Mouse (Mus musculus) myocyte (in vitro differentiated cells): ENCODE results near the gene Acss1. TPM values are rescaled to one million over a fixed set of nuclear protein-coding genes. Genes with fewer than 3 reads are reported as not detected.

ENCODE experiments used
- H3K27me3 ChIP-seq: one replicate; pipeline ENCODE4 v1.6.1; 2011; ENCODE audit not compliant: control insufficient read depth, insufficient read depth, insufficient read length
- H3K36me3 ChIP-seq: one replicate; pipeline ENCODE4 v1.6.1; 2011; ENCODE audit not compliant: control insufficient read depth, insufficient read depth
- H3K4me2 ChIP-seq: one replicate; pipeline ENCODE4 v1.6.1; 2011; ENCODE audit warnings: low read depth, control low read depth
- H3K4me3 ChIP-seq: one replicate; pipeline ENCODE4 v1.5.1; 2011; ENCODE audit warnings: mild to moderate bottlenecking, control low read depth, moderate library complexity
- H3K79me2 ChIP-seq: one replicate; pipeline ENCODE4 v1.6.1; 2011; ENCODE audit not compliant: control insufficient read depth, insufficient read depth
- H3ac ChIP-seq: one replicate; pipeline ENCODE4 v1.6.1; 2011; ENCODE audit not compliant: control insufficient read depth, insufficient read length
- CEBPB ChIP-seq: IDR thresholded peaks from 2 replicates; pipeline ENCODE4 v1.6.1; 2011; ENCODE audit warnings: mild to moderate bottlenecking, moderate library complexity; ENCODE audit not compliant: poor library complexity, insufficient read depth, severe bottlenecking
- E2F4 ChIP-seq: IDR thresholded peaks from one replicate; pipeline ENCODE4 v1.6.1; 2011; ENCODE audit warnings: mild to moderate bottlenecking, control low read depth, moderate library complexity; ENCODE audit not compliant: insufficient read depth
- MAX ChIP-seq: IDR thresholded peaks from one replicate; pipeline ENCODE4 v1.6.1; 2011; ENCODE audit warnings: low read depth, mild to moderate bottlenecking, control low read depth
- MYOD1 ChIP-seq, 3 experiments: IDR thresholded peaks; one replicate each; pipeline ENCODE4 v1.6.1; 2011; ENCODE audit warnings: control low read depth in 2 of 3, low read depth in 2 of 3, mild to moderate bottlenecking in 2 of 3, moderate library complexity in 1 of 3; ENCODE audit not compliant: insufficient read length in 2 of 3, control insufficient read depth in 1 of 3
- MYOG ChIP-seq, 3 experiments: IDR thresholded peaks; one replicate each; pipeline ENCODE4 v1.6.1; 2011; ENCODE audit warnings: control low read depth in 2 of 3, low read depth in 2 of 3, mild to moderate bottlenecking in 2 of 3; ENCODE audit not compliant: insufficient read length in 2 of 3, control insufficient read depth in 1 of 3, insufficient read depth in 1 of 3
- POLR2A ChIP-seq: IDR thresholded peaks from one replicate; pipeline ENCODE4 v1.6.1; 2011; ENCODE audit warnings: low read depth, mild to moderate bottlenecking, control low read depth, moderate library complexity; ENCODE audit not compliant: insufficient read length
- POLR2AphosphoS2 ChIP-seq: IDR thresholded peaks from one replicate; pipeline ENCODE4 v1.6.1; 2011; ENCODE audit warnings: low read depth, control low read depth; ENCODE audit not compliant: insufficient read length
- REST ChIP-seq: IDR thresholded peaks from one replicate; pipeline ENCODE4 v1.6.1; 2011; ENCODE audit warnings: mild to moderate bottlenecking, control low read depth, moderate library complexity; ENCODE audit not compliant: insufficient read depth, insufficient read length
- SRF ChIP-seq: IDR thresholded peaks from one replicate; pipeline ENCODE4 v1.6.1; 2011; ENCODE audit warnings: low read depth; ENCODE audit not compliant: control insufficient read depth, insufficient read length
- TCF12 ChIP-seq: IDR thresholded peaks from one replicate; pipeline ENCODE4 v1.6.1; 2011; ENCODE audit warnings: mild to moderate bottlenecking, control low read depth; ENCODE audit not compliant: poor library complexity, insufficient read depth, severe bottlenecking
- TCF3 ChIP-seq: IDR thresholded peaks from one replicate; pipeline ENCODE4 v1.6.1; 2011; ENCODE audit warnings: low read depth, control low read depth; ENCODE audit not compliant: insufficient read length
- USF1 ChIP-seq: IDR thresholded peaks from one replicate; pipeline ENCODE4 v1.6.1; 2011; ENCODE audit warnings: low read depth, mild to moderate bottlenecking, control low read depth, moderate library complexity
- polyA plus RNA-seq: library from polyadenylated mRNA; unstranded; fragments of >200 nt; fragmentation: generic; extraction: Trizol; gene quantifications from one replicate; pipeline ENCODE4 v1.2.1, GENCODE M21; 2012; ENCODE audit warnings: missing spikeins

Acss1 gene
- polyA plus RNA-seq, 1 experiment = not detected

DNA sequence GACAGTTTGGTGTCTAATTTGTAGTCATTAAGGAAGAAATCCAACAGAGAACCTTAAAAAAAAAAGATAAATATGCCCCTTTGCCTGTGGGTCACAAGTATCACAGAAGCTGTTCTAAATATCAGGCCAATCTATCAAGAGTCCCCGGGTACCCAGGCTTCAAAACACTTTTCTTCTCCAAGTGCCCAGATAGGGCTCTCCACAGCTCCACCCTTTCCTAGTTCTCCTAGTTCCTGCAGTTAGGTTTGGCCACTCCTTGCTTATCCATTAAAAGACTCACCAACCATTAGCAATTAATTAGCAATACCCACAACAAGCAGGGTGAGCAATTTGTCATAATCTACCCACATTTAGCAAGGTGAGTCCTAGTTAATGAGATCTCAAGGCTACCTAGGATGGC, 61.2 kb downstream of the Acss1 start:
- TF ChIP-seq REST = no peak
- TF ChIP-seq USF1 = no peak
- no peak for TF ChIP-seq CEBPB
- no peak for TF ChIP-seq E2F4
- no peak for TF ChIP-seq SRF
- no peak for TF ChIP-seq POLR2A
- TF ChIP-seq TCF12 = no peak
- no peak for TF ChIP-seq POLR2AphosphoS2
- TF ChIP-seq MYOD1 (IDR thresholded peaks at IDR 0.05; ENCODE audit: control insufficient read depth in 1 of 3, insufficient read length in 2 of 3, low read depth in 2 of 3) = no peak
- TF ChIP-seq MYOG (IDR thresholded peaks at IDR 0.05; ENCODE audit: control insufficient read depth in 1 of 3, insufficient read depth in 1 of 3, insufficient read length in 2 of 3, low read depth in 2 of 3) = no peak
- TF ChIP-seq TCF3 = no peak
- TF ChIP-seq MAX = no peak
- peaks cover 21% of the 10 kb centered on the region for H3K79me2 ChIP-seq
- H3ac ChIP-seq = no peak overlapping the region
- peak overlapping the region; percentile 64 for H3K4me3 ChIP-seq
- H3K27me3 ChIP-seq = no peaks in the 10 kb centered on the region
- H3K4me2 ChIP-seq = peak overlapping the region; percentile 86
- H3K36me3 ChIP-seq = no peaks in the 10 kb centered on the region

GRCm38 (mm10) chr2:150604802-150605201, 63.5 kb downstream of the Acss1 start:
- Histone ChIP-seq H3K36me3 (peaks cover 4% of the 10 kb centered on the region), H3K4me3 (no peak overlapping the region), H3K4me2 (no peak overlapping the region), H3K79me2 (peaks cover 21% of the 10 kb centered on the region), H3K27me3 (no peaks in the 10 kb centered on the region), H3ac (no peak overlapping the region)
- TF ChIP-seq MAX (no peak), E2F4 (no peak), REST (no peak), TCF12 (no peak), POLR2AphosphoS2 (no peak), MYOD1 (IDR thresholded peaks at IDR 0.05; ENCODE audit: control insufficient read depth in 1 of 3, insufficient read length in 2 of 3, low read depth in 2 of 3) (no peak), CEBPB (no peak), SRF (no peak), MYOG (IDR thresholded peaks at IDR 0.05; ENCODE audit: control insufficient read depth in 1 of 3, insufficient read depth in 1 of 3, insufficient read length in 2 of 3, low read depth in 2 of 3) (no peak), POLR2A (no peak), USF1 (no peak), TCF3 (no peak)

GRCm38 (mm10) chr2:150602166-150602565, 66.1 kb downstream of the Acss1 start:
- no peaks in the 10 kb centered on the region for H3K27me3 ChIP-seq
- H3K79me2 ChIP-seq = peaks cover 13% of the 10 kb centered on the region
- peaks cover 6% of the 10 kb centered on the region for H3K36me3 ChIP-seq
- no peak overlapping the region for H3K4me2 ChIP-seq
- no peak overlapping the region for H3ac ChIP-seq
- H3K4me3 ChIP-seq = no peak overlapping the region
- TF ChIP-seq SRF = no peak
- no peak for TF ChIP-seq POLR2AphosphoS2
- TF ChIP-seq MYOG (IDR thresholded peaks at IDR 0.05; ENCODE audit: control insufficient read depth in 1 of 3, insufficient read depth in 1 of 3, insufficient read length in 2 of 3, low read depth in 2 of 3) = no peak
- TF ChIP-seq CEBPB = no peak
- no peak for TF ChIP-seq REST
- no peak for TF ChIP-seq MAX
- no peak for TF ChIP-seq USF1
- no peak for TF ChIP-seq TCF12
- no peak for TF ChIP-seq TCF3
- no peak for TF ChIP-seq POLR2A
- no peak for TF ChIP-seq MYOD1 (IDR thresholded peaks at IDR 0.05; ENCODE audit: control insufficient read depth in 1 of 3, insufficient read length in 2 of 3, low read depth in 2 of 3)
- no peak for TF ChIP-seq E2F4

DNA sequence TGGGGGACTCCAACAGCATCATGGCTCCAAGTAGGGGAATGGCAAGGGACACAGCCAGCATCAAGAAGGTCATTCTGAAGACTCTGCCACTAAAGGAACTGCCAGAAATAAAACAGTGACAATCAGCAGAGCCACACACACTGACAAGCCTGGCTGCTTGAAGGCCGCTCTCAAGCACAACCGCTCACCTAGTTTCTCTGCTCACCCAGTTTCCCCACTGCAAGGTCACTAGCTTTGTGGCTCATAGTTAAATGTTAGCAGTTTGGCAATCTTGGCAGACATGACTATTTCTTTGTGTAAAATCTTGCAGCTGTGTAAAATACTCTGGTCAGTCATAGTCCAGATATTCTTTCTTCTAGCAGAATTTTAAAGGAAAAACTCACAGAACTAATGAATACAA, 68.0 kb downstream of the Acss1 start:
- Histone ChIP-seq H3K4me3 (no peak overlapping the region), H3K27me3 (no peaks in the 10 kb centered on the region), H3K4me2 (no peak overlapping the region), H3K79me2 (no peaks in the 10 kb centered on the region), H3ac (no peak overlapping the region), H3K36me3 (peaks cover 13% of the 10 kb centered on the region)
- TF ChIP-seq USF1 (no peak), MYOD1 (IDR thresholded peaks at IDR 0.05; ENCODE audit: control insufficient read depth in 1 of 3, insufficient read length in 2 of 3, low read depth in 2 of 3) (no peak), TCF12 (no peak), REST (no peak), POLR2A (no peak), POLR2AphosphoS2 (no peak), MAX (no peak), SRF (no peak), TCF3 (no peak), E2F4 (no peak), MYOG (IDR thresholded peaks at IDR 0.05; ENCODE audit: control insufficient read depth in 1 of 3, insufficient read depth in 1 of 3, insufficient read length in 2 of 3, low read depth in 2 of 3) (no peak), CEBPB (no peak)
